Mouse (Mus musculus): ENCODE data around the gene Slco2b1.

GRCm38 (mm10) chr7:99662311-99662710 is 48.8 kb downstream of the Slco2b1 start:
- no peak for TF ChIP-seq POLR2A (IDR thresholded peaks at IDR 0.05; ENCODE audit: borderline replicate concordance, low read depth, low read length)
- no peak for TF ChIP-seq CTCF (IDR thresholded peaks at IDR 0.05; ENCODE audit: low read depth, low read length)
